8 mouse cellular contexts compared by ENCODE assay signal in genomic region chr4:154105381-154106001, GRCm38 (mm10). TPM values are rescaled to one million over a fixed set of nuclear protein-coding genes. Genes with fewer than 3 reads are reported as not detected.
DNase-seq lines count a peak whose midpoint lies in the region; ATAC-seq lines count a peak whose summit lies in the region.

No protein-coding gene starts in this region.

- peaks cover 9% of the 10 kb centered on the region; the same call in 1 of the 2 replicates for H3K4me1 ChIP-seq in limb, embryonic 15.5 days

- peak overlapping the region; percentile 42 for H3K4me2 ChIP-seq in limb, embryonic 15.5 days

- H3K9me3 ChIP-seq in limb, embryonic 15.5 days: no peaks in the 10 kb centered on the region

- H3K27me3 ChIP-seq in limb, embryonic 15.5 days: peaks cover 69% of the 10 kb centered on the region
- no peaks in the 10 kb centered on the region; the same call in 1 of the 2 replicates for H3K27me3 ChIP-seq in splenic B cell, adult 2 months (ENCODE audit: control insufficient read depth, insufficient read depth, low read length, poor library complexity, severe bottlenecking)

- no peaks in the 10 kb centered on the region for H3K36me3 ChIP-seq in limb, embryonic 15.5 days
- no peaks in the 10 kb centered on the region for H3K36me3 ChIP-seq in splenic B cell, adult 2 months (ENCODE audit: control insufficient read depth, insufficient read depth, low read length, poor library complexity, severe bottlenecking)

- 26% methylated on average over 20 of the region's 20 CpGs for WGBS in limb, embryonic 15.5 days

- H3K27ac ChIP-seq in limb, embryonic 15.5 days: no peak overlapping the region

- H3K4me3 ChIP-seq in limb, embryonic 15.5 days: 0 out of 2 replicates have a peak overlapping the region, but pooled peaks have one; percentile 4

- H3K9ac ChIP-seq in limb, embryonic 15.5 days: no peak overlapping the region

- DNase-seq in ovary, postnatal 10 days (ENCODE audit: low spot score): peak; percentile 27
- DNase-seq in ovary, adult 18-20 months (ENCODE audit: low spot score): no peak
- DNase-seq in embryo, embryonic 10 days (ENCODE audit: low spot score): peak; percentile 84
- peak; percentile 37 to 64 for DNase-seq in kidney, adult 8-10 months
- DNase-seq in splenic B cell, adult 2 months (ENCODE audit: low read depth, low spot score): peak; percentile 69

- ATAC-seq in granulocyte monocyte progenitor cell, adult 5-6 weeks (replicated peaks; ENCODE audit: poor library complexity, severe bottlenecking): peak; percentile 82
- ATAC-seq in limb, embryonic 15.5 days (ENCODE audit: insufficient number of reproducible peaks, low FRiP score, low TSS enrichment, low read depth): peak; percentile 43; the same call in 1 of the 2 replicates
- 0 out of 2 replicates have a peak, but pooled peaks have one; percentile 24 for ATAC-seq in monocyte, adult 5-6 weeks (replicated peaks; ENCODE audit: insufficient number of reproducible peaks, low FRiP score, low TSS enrichment, poor library complexity, severe bottlenecking)

RNA-seq across cellular contexts. Expression of gene Trp73, which starts 34.5 kb away (rescaled TPM):
- not detected in 2 replicates for total RNA-seq in granulocyte monocyte progenitor cell, adult 5-6 weeks (2014; fragmentation: Nextera tagmentation)
- total RNA-seq in granulocyte monocyte progenitor cell, adult 5-6 weeks (2017): not detected in 2 replicates
- polyA plus RNA-seq in limb, embryonic 15.5 days (2015; fragmentation: Nextera tagmentation; extraction: Ambion mirVana): 3.4 and 3.9 TPM in 2 replicates
- not detected in 3 replicates for total RNA-seq in monocyte, adult 5-6 weeks (2017)

RNA-seq across cellular contexts. Expression of gene Wrap73, which starts 36.7 kb away (rescaled TPM):
- 8.0 and 18.9 TPM in 2 replicates for total RNA-seq in granulocyte monocyte progenitor cell, adult 5-6 weeks (2014; fragmentation: Nextera tagmentation)
- 8.6 and 24.1 TPM in 2 replicates for total RNA-seq in granulocyte monocyte progenitor cell, adult 5-6 weeks (2017)
- 38.5 and 39.9 TPM in 2 replicates for polyA plus RNA-seq in limb, embryonic 15.5 days (2015; fragmentation: Nextera tagmentation; extraction: Ambion mirVana)
- 8.2 to 15.0 TPM (median 14.1 TPM) in 3 replicates for total RNA-seq in monocyte, adult 5-6 weeks (2017)

RNA-seq across cellular contexts. Expression of gene Tprgl, which starts 55.0 kb away (rescaled TPM):
- 44.9 and 52.5 TPM in 2 replicates for total RNA-seq in granulocyte monocyte progenitor cell, adult 5-6 weeks (2014; fragmentation: Nextera tagmentation)
- total RNA-seq in granulocyte monocyte progenitor cell, adult 5-6 weeks (2017): 28.9 and 29.8 TPM in 2 replicates
- polyA plus RNA-seq in limb, embryonic 15.5 days (2015; fragmentation: Nextera tagmentation; extraction: Ambion mirVana): 149 and 157 TPM in 2 replicates
- total RNA-seq in monocyte, adult 5-6 weeks (2017): 73.1 to 107 TPM (median 99.0 TPM) in 3 replicates

Comparison
In these comparisons a context has a peak if more than half of its experiments do, and no peak if none do; other contexts are left out.
1. ATAC-seq: peak in every context shown above with its lines; median percentile 82 in granulocyte monocyte progenitor cell, adult 5-6 weeks; 43 in limb, embryonic 15.5 days; 24 in monocyte, adult 5-6 weeks.